Mouse (Mus musculus): ENCODE results near the gene Dhps. TPM values are rescaled to one million over a fixed set of nuclear protein-coding genes. Genes with fewer than 3 reads are reported as not detected.

The Dhps gene
- polyA plus RNA-seq, 1 experiment from 2014 or later: 55.8 TPM

DNA sequence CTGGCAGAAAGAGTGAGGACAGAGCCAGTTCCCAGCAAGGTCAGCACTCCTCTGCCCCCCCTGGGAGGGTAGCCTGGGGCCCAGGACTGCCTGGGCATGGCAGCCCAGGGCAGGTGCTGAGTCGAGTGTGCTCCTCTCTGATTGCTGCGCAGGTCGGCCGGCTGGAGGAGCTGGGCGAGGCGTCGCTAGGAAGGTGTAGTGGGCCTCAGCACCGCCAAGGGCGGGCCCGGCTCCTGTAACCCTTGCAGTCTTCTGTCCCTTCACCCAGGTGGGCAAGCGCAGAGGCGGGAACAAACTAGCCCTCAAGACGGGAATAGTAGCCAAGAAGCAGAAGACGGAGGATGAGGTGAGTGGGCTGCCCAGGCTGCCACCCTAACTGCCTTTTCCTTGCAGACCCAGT lies 42.3 kb upstream of the Dhps start:
- WGBS: 85% methylated on average over 14 of the region's 14 CpGs
- peak overlapping the region; percentile 98; the same call in 1 of the 2 replicates for H3K9ac ChIP-seq (ENCODE audit: low read length)

DNA sequence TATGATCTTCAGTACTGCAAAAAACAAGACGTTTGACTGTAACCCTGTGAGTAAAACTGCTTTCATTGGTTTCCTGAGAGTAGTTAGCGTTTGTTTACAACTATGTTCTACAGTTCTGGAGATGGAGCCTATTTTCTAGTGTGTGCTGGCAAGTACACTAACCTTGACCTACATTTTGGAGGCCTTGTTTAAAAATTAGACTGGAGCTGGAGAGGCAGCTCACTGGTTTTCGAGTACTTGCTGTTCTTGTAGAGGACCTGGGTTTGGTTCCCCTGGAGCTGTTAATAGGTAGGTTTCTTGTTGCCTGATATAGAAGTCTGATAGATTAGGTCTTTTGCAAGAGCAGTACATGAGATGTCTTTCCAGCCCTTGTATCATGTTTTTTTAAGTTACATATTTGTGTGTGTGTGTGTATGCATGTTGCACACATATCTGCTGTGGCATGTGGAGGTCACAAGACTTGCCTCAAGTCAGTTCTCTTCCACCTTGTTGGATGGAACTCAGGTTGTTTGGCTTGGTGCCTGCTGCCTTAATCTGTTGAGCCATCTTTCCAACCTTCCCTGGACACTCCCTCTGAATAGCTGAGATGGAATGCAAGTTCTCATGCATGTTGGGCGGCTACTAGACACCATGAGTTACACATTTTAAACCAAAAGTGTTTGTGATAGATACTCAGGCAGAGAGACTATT lies 38.8 kb upstream of the Dhps start:
- no peak overlapping the region for H3K4me2 ChIP-seq (ENCODE audit: low read length)
- no peak overlapping the region for H3K27ac ChIP-seq (replicated peaks in 1 of 2; ENCODE audit: control insufficient read depth in 1 of 2, insufficient read depth in 1 of 2, low read depth in 2 of 2, low read length in 2 of 2)
- no peak overlapping the region for H3K9ac ChIP-seq (ENCODE audit: low read length)
- no peak overlapping the region for H3K4me3 ChIP-seq (ENCODE audit: control insufficient read depth in 1 of 2, insufficient read depth in 1 of 2, low read depth in 1 of 2, low read length in 2 of 2)
- H3K27me3 ChIP-seq (ENCODE audit: control insufficient read depth, insufficient read depth, low read length): no peaks in the 10 kb centered on the region
- H3K4me1 ChIP-seq (ENCODE audit: control insufficient read depth in 2 of 2, insufficient read depth in 2 of 2, low read length in 2 of 2): peaks cover 4 to 27% of the 10 kb centered on the region in 2 experiments
- peaks cover 53% of the 10 kb centered on the region for H3K36me3 ChIP-seq (ENCODE audit: control insufficient read depth, insufficient read depth, low read length)
- no peak for ATAC-seq (ENCODE audit: insufficient number of reproducible peaks, insufficient read depth, low FRiP score, low read depth)
- WGBS: 75% methylated on average over 4 of the region's 4 CpGs
- H3K9me3 ChIP-seq (ENCODE audit: control insufficient read depth, low read length): no peaks in the 10 kb centered on the region

More for the DNA sequence above, 42.3 kb upstream of the Dhps start:
- H3K27ac ChIP-seq (replicated peaks in 1 of 2; ENCODE audit: control insufficient read depth in 1 of 2, insufficient read depth in 1 of 2, low read depth in 2 of 2, low read length in 2 of 2): no peak overlapping the region
- H3K4me1 ChIP-seq (ENCODE audit: control insufficient read depth in 2 of 2, insufficient read depth in 2 of 2, low read length in 2 of 2): peaks cover 11 to 29% of the 10 kb centered on the region in 2 experiments
- no peaks in the 10 kb centered on the region for H3K9me3 ChIP-seq (ENCODE audit: control insufficient read depth, low read length)
- ATAC-seq (ENCODE audit: insufficient number of reproducible peaks, insufficient read depth, low FRiP score, low read depth): no peak
- H3K27me3 ChIP-seq (ENCODE audit: control insufficient read depth, insufficient read depth, low read length): no peaks in the 10 kb centered on the region
- H3K36me3 ChIP-seq (ENCODE audit: control insufficient read depth, insufficient read depth, low read length): peaks cover 53% of the 10 kb centered on the region
- H3K4me3 ChIP-seq (ENCODE audit: control insufficient read depth in 1 of 2, insufficient read depth in 1 of 2, low read depth in 1 of 2, low read length in 2 of 2): no peak overlapping the region
- peak overlapping the region; percentile 94; the same call in 1 of the 2 replicates for H3K4me2 ChIP-seq (ENCODE audit: low read length)

DNA sequence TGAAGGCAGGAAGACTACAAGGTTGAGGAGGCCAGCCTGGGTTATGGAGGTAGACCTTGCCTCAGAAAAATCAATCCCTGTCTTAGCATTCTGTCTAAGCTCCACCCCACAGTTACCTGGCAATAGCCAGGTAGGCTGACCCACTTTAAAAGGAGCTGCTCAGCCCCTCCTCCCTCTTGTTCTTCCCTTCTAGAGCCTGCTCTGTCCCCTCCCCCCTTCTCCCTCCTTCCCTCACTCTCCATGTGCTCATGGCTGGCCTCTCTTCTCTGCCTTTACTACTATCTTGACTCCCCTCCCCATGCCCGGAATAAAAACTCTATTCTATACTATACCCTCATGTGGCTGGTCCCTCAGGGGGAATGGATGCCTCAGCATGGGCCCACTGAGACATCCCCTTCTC lies 37.7 kb upstream of the Dhps start:
- 61% methylated on average over 1 of the region's 1 CpGs for WGBS
- Histone ChIP-seq H3K4me1 (ENCODE audit: control insufficient read depth in 2 of 2, insufficient read depth in 2 of 2, low read length in 2 of 2) (peaks cover 0 to 22% of the 10 kb centered on the region in 2 experiments; a peak in 3 of 4 replicates), H3K27me3 (ENCODE audit: control insufficient read depth, insufficient read depth, low read length) (no peaks in the 10 kb centered on the region), H3K4me2 (ENCODE audit: low read length) (no peak overlapping the region), H3K36me3 (ENCODE audit: control insufficient read depth, insufficient read depth, low read length) (peaks cover 50% of the 10 kb centered on the region), H3K4me3 (ENCODE audit: control insufficient read depth in 1 of 2, insufficient read depth in 1 of 2, low read depth in 1 of 2, low read length in 2 of 2) (no peak overlapping the region), H3K9me3 (ENCODE audit: control insufficient read depth, low read length) (no peaks in the 10 kb centered on the region), H3K27ac (replicated peaks in 1 of 2; ENCODE audit: control insufficient read depth in 1 of 2, insufficient read depth in 1 of 2, low read depth in 2 of 2, low read length in 2 of 2) (no peak overlapping the region), H3K9ac (ENCODE audit: low read length) (no peak overlapping the region)
- ATAC-seq (ENCODE audit: insufficient number of reproducible peaks, insufficient read depth, low FRiP score, low read depth): no peak

DNA sequence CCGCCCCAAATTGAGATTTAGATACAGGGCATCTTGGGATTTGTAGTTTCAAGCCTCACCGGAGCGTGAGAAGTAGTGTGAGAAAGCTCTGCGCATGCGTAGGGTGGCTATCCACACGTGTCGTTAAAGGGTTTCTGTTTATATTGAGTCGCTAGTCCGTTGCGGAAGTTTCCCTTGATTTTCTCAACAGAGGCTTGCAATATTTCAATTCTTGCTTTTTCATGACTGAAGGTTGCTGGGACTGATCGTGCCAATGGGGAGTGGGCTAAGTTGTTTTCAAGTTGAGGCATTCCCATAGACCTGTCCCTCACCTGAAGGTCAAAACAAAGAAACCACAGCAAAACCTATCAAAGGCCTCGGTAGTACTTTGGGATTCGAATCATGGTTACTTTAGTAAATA lies 36.8 kb upstream of the Dhps start:
- H3K36me3 ChIP-seq (ENCODE audit: control insufficient read depth, insufficient read depth, low read length): peaks cover 43% of the 10 kb centered on the region
- H3K4me3 ChIP-seq (ENCODE audit: control insufficient read depth in 1 of 2, insufficient read depth in 1 of 2, low read depth in 1 of 2, low read length in 2 of 2): peak overlapping the region; percentile 33 to 84
- H3K9me3 ChIP-seq (ENCODE audit: control insufficient read depth, low read length): no peaks in the 10 kb centered on the region
- H3K27me3 ChIP-seq (ENCODE audit: control insufficient read depth, insufficient read depth, low read length): no peaks in the 10 kb centered on the region
- peak overlapping the region; percentile 82 for H3K4me2 ChIP-seq (ENCODE audit: low read length)
- peak overlapping the region; percentile 6 to 99; a peak in 1 of 4 replicates for H3K27ac ChIP-seq (replicated peaks in 1 of 2; ENCODE audit: control insufficient read depth in 1 of 2, insufficient read depth in 1 of 2, low read depth in 2 of 2, low read length in 2 of 2)
- H3K4me1 ChIP-seq (ENCODE audit: control insufficient read depth in 2 of 2, insufficient read depth in 2 of 2, low read length in 2 of 2): peaks cover 0 to 21% of the 10 kb centered on the region in 2 experiments; a peak in 3 of 4 replicates
- 4% methylated on average over 13 of the region's 13 CpGs for WGBS
- no peak for ATAC-seq (ENCODE audit: insufficient number of reproducible peaks, insufficient read depth, low FRiP score, low read depth)
- peak overlapping the region; percentile 92 for H3K9ac ChIP-seq (ENCODE audit: low read length)

DNA sequence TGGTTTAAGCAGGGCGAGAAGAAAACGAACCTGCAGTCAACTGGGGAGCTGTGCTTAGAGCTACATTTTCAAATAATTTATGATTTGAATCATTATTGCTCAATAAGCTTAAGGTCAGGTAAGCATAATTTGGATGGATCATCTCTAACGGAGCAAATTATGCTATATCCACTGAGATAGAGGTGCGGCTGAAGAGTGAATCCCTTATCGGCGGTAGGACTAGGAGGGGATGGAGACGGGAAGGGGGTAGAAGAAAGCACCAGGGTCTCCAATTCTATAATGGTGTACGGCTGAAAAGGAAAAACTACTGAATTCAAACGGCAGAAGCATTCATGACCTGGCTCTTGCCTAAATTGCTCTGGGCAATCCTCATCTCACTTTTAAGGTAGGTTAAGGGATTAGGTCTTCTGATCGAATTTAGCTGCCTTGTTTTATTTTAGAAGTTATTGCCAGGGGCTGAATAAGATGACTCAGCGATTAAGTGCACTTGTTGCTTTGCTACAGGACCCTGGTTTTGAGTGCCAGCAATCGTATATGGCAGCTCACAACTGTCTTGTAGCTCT lies 36.3 kb upstream of the Dhps start:
- H3K4me2 ChIP-seq (ENCODE audit: low read length): peak overlapping the region; percentile 82
- H3K4me3 ChIP-seq (ENCODE audit: control insufficient read depth in 1 of 2, insufficient read depth in 1 of 2, low read depth in 1 of 2, low read length in 2 of 2): peak overlapping the region; percentile 79 to 84
- 5% methylated on average over 12 of the region's 12 CpGs for WGBS
- peak overlapping the region; percentile 87 to 99 for H3K27ac ChIP-seq (replicated peaks in 1 of 2; ENCODE audit: control insufficient read depth in 1 of 2, insufficient read depth in 1 of 2, low read depth in 2 of 2, low read length in 2 of 2)
- peaks cover 0 to 22% of the 10 kb centered on the region in 2 experiments; a peak in 3 of 4 replicates for H3K4me1 ChIP-seq (ENCODE audit: control insufficient read depth in 2 of 2, insufficient read depth in 2 of 2, low read length in 2 of 2)
- H3K27me3 ChIP-seq (ENCODE audit: control insufficient read depth, insufficient read depth, low read length): no peaks in the 10 kb centered on the region
- peak overlapping the region; percentile 92 for H3K9ac ChIP-seq (ENCODE audit: low read length)
- H3K36me3 ChIP-seq (ENCODE audit: control insufficient read depth, insufficient read depth, low read length): peaks cover 43% of the 10 kb centered on the region
- ATAC-seq (ENCODE audit: insufficient number of reproducible peaks, insufficient read depth, low FRiP score, low read depth): no peak
- H3K9me3 ChIP-seq (ENCODE audit: control insufficient read depth, low read length): no peaks in the 10 kb centered on the region

DNA sequence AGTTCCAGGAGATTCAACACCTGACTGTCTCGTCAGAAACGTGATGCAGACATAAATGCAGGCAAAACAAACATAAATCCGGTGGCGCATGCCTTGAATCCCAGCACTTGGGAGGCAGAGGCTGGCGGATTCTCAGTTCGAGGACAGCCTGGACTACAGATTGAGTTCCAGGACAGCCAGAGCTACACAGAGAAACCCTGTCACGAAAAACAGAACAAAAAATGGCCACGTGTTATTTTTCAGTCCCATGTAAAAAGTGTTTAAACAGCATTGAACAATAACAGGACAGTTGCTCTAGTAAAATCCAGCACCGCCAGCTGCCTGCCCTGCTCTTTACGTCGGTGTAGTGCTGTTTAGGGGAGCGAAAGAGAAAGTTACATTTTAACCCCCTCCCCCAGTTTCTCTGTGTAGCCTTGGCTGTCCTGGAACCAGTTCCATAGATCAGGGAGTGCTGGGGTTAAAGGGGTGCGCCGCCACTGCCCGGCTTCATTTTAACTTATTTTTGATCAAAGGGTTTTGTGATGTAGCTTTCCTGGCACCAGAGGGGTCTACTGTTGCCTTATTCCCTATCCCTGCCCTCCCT lies 35.7 kb upstream of the Dhps start:
- Histone ChIP-seq H3K9ac (ENCODE audit: low read length) (peak overlapping the region; percentile 92), H3K4me2 (ENCODE audit: low read length) (peak overlapping the region; percentile 82), H3K4me3 (ENCODE audit: control insufficient read depth in 1 of 2, insufficient read depth in 1 of 2, low read depth in 1 of 2, low read length in 2 of 2) (peak overlapping the region; percentile 79 to 84), H3K36me3 (ENCODE audit: control insufficient read depth, insufficient read depth, low read length) (peaks cover 43% of the 10 kb centered on the region), H3K27me3 (ENCODE audit: control insufficient read depth, insufficient read depth, low read length) (no peaks in the 10 kb centered on the region), H3K9me3 (ENCODE audit: control insufficient read depth, low read length) (no peaks in the 10 kb centered on the region), H3K27ac (replicated peaks in 1 of 2; ENCODE audit: control insufficient read depth in 1 of 2, insufficient read depth in 1 of 2, low read depth in 2 of 2, low read length in 2 of 2) (peak overlapping the region; percentile 87 to 99), H3K4me1 (ENCODE audit: control insufficient read depth in 2 of 2, insufficient read depth in 2 of 2, low read length in 2 of 2) (peaks cover 0 to 22% of the 10 kb centered on the region in 2 experiments; a peak in 3 of 4 replicates)
- ATAC-seq (ENCODE audit: insufficient number of reproducible peaks, insufficient read depth, low FRiP score, low read depth): no peak
- under 1% methylated on average over 15 of the region's 15 CpGs for WGBS

DNA sequence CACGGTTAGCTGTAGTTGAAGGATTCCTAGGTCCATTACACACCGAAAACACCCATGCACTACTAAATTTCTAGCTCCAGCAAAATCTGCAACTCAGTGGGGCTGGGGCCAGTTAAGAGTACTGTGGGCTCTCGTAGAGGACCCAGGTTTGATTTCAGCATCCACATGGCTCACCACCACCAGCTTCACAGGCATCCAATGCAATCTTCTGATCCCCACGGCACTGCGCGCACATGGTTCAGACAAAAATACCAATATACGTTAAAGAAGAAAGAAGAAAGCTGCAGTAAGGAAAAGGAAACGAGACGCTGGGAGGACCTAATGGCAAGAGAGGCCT lies 35.2 kb upstream of the Dhps start:
- WGBS: under 1% methylated on average over 9 of the region's 9 CpGs
- peak; percentile 38 for ATAC-seq (ENCODE audit: insufficient number of reproducible peaks, insufficient read depth, low FRiP score, low read depth)
- H3K4me3 ChIP-seq (ENCODE audit: control insufficient read depth in 1 of 2, insufficient read depth in 1 of 2, low read depth in 1 of 2, low read length in 2 of 2): peak overlapping the region; percentile 79 to 84
- peaks cover 0 to 22% of the 10 kb centered on the region in 2 experiments; a peak in 3 of 4 replicates for H3K4me1 ChIP-seq (ENCODE audit: control insufficient read depth in 2 of 2, insufficient read depth in 2 of 2, low read length in 2 of 2)
- peak overlapping the region; percentile 92 for H3K9ac ChIP-seq (ENCODE audit: low read length)
- H3K27me3 ChIP-seq (ENCODE audit: control insufficient read depth, insufficient read depth, low read length): no peaks in the 10 kb centered on the region
- peak overlapping the region; percentile 82 for H3K4me2 ChIP-seq (ENCODE audit: low read length)
- H3K27ac ChIP-seq (replicated peaks in 1 of 2; ENCODE audit: control insufficient read depth in 1 of 2, insufficient read depth in 1 of 2, low read depth in 2 of 2, low read length in 2 of 2): peak overlapping the region; percentile 87 to 99
- H3K36me3 ChIP-seq (ENCODE audit: control insufficient read depth, insufficient read depth, low read length): peaks cover 44% of the 10 kb centered on the region
- no peaks in the 10 kb centered on the region for H3K9me3 ChIP-seq (ENCODE audit: control insufficient read depth, low read length)
